Mouse (Mus musculus) heart, embryonic 11.5 days (tissue): Measurements from ENCODE around the gene Hoxa13. TPM values are rescaled to one million over a fixed set of nuclear protein-coding genes. Genes with fewer than 3 reads are reported as not detected.

ENCODE experiments used
- ATAC-seq: fragments of 200-750 bp; cut with Nextera tagmentation; replicated peaks from 2 replicates; pipeline ENCODE4 v1.8.0; 2017; ENCODE audit warnings: moderate library complexity; ENCODE audit not compliant: insufficient number of reproducible peaks, low FRiP score, low TSS enrichment
- H3K27ac ChIP-seq: fragments of 300-500 bp; sonication (generic); 2 replicates; pipeline ENCODE4 v1.5.1; 2014; ENCODE audit warnings: mild to moderate bottlenecking, low read depth, low read length
- H3K27me3 ChIP-seq: fragments of 300-500 bp; sonication (generic); 2 replicates; pipeline ENCODE4 v1.6.1; 2014; ENCODE audit warnings: mild to moderate bottlenecking, low read length, mixed read lengths; ENCODE audit not compliant: control insufficient read depth, insufficient read depth
- H3K36me3 ChIP-seq: fragments of 300-500 bp; sonication (generic); 2 replicates; pipeline ENCODE4 v1.6.1; 2014; ENCODE audit warnings: mild to moderate bottlenecking, low read length, moderate library complexity, mixed read lengths; ENCODE audit not compliant: control insufficient read depth, insufficient read depth
- H3K4me1 ChIP-seq: fragments of 300-500 bp; sonication (generic); 2 replicates; pipeline ENCODE4 v1.6.1; 2014; ENCODE audit warnings: low read length; ENCODE audit not compliant: control insufficient read depth, insufficient read depth
- H3K4me2 ChIP-seq: fragments of 300-500 bp; sonication (generic); 2 replicates; pipeline ENCODE4 v1.6.1; 2014; ENCODE audit warnings: mild to moderate bottlenecking, moderate library complexity
- H3K4me3 ChIP-seq: fragments of 300-500 bp; sonication (generic); 2 replicates; pipeline ENCODE4 v1.5.1; 2014; ENCODE audit warnings: low read depth, low read length
- H3K9ac ChIP-seq: fragments of 300-500 bp; sonication (generic); 2 replicates; pipeline ENCODE4 v1.6.1; 2014; ENCODE audit warnings: mild to moderate bottlenecking, low read depth, low read length, moderate library complexity
- H3K9me3 ChIP-seq: fragments of 300-500 bp; sonication (generic); replicated peaks from 2 replicates; pipeline ENCODE4 v1.6.1; 2016; ENCODE audit warnings: low read length; ENCODE audit not compliant: control insufficient read depth
- WGBS: fragments of 180-500 bp; shearing (Covaris S2); extraction: QIAGEN DNeasy Blood & Tissue Kit; methylation state at CpG from one replicate; pipeline ENCODE4 v1.1.7; 2014; ENCODE audit not compliant: insufficient replicate concordance; 5-methylcytosine and 5-hydroxymethylcytosine counted together
- polyA plus RNA-seq: library from polyadenylated mRNA; unstranded; fragments of >200 nt; fragmentation: Nextera tagmentation; extraction: Ambion mirVana; gene quantifications from 2 replicates; pipeline ENCODE4 v1.2.1, GENCODE M21; 2014

Hoxa13 gene
- polyA plus RNA-seq, 1 experiment from 2014 or later: not detected

DNA sequence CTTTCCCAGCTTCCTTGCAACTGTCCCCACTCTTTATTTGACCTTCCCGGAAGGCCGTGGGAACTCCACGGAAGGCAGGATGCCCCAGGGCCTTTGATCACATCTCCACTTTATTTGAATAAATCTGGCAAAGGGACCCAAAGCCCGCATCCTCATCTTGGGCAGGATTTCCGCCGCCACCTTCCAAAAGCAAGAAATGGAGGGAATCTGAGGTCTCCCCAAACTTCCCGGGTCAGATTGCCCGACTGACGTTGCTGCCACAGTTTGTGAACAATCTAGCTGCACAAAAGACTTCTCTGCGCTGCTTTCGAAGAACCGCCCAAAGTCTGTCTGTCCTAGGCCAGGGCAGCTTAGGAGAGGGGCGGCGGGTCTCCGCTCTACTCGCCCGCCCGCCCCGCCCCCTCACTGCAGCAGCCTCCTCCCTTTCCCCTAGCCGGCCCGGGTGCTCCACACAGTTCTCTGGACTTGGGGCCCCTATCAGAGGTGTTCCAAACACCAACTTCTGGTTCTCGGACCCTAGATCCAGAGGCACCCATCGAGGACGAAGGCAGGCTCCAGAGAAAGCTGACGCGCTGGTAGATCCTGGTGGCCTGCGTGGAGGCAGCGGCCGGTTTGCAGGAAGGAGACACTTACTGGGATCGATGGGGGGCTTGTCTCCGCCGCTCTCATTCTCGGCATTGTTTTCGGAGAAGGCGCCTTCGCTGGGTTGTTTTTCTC lies 35.6 kb downstream of the Hoxa13 start:
- no peak for ATAC-seq
- Histone ChIP-seq H3K27me3 (peaks cover 97% of the 10 kb centered on the region), H3K4me1 (peaks cover 5% of the 10 kb centered on the region; the same call in 1 of the 2 replicates), H3K9ac (no peak overlapping the region), H3K9me3 (no peaks in the 10 kb centered on the region), H3K4me3 (no peak overlapping the region), H3K36me3 (no peaks in the 10 kb centered on the region), H3K4me2 (no peak overlapping the region), H3K27ac (no peak overlapping the region)
- WGBS: under 1% methylated on average over 35 of the region's 36 CpGs

DNA sequence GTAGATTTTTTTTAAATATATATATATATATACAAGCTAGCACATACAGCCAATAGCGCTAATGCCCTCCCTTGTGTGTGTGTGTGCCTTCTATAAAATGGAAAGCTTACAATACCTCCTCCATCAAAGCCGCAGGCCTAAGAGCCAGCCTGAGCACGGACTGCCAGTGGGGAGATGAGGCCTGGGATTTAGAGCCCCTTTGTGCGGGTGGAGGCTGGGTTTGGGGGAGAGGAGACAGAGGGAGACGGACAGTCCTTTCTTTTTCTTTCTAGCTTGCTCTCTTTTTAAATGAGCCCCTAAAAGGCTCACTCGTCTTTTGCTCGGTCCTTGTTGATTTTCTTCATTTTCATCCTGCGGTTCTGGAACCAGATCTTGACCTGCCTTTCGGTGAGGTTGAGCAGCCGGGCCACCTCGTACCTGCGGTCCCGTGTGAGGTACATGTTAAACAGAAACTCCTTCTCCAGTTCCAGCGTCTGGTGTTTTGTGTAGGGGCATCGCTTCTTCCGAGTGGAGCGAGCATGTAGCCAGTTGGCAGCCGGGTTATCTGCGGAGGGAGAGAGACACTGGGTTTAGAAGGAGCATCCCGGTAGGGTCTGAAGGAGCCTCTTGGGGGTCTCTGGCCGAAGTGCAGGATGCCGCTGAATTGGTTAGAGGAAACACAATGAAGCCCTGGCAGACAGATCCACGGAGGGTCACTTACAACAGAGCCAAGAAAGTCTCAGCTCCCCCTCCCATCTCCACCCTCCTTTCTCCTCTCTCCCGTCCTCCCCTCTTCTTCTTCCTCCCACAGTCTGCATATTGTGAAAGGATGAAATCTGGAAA lies 36.5 kb downstream of the Hoxa13 start:
- Histone ChIP-seq H3K9ac (no peak overlapping the region), H3K4me2 (no peak overlapping the region), H3K36me3 (no peaks in the 10 kb centered on the region), H3K4me3 (no peak overlapping the region), H3K27ac (no peak overlapping the region), H3K27me3 (peaks cover 97% of the 10 kb centered on the region), H3K9me3 (no peaks in the 10 kb centered on the region), H3K4me1 (peaks cover 5% of the 10 kb centered on the region; the same call in 1 of the 2 replicates)
- no peak for ATAC-seq
- 3% methylated on average over 24 of the region's 24 CpGs for WGBS

DNA sequence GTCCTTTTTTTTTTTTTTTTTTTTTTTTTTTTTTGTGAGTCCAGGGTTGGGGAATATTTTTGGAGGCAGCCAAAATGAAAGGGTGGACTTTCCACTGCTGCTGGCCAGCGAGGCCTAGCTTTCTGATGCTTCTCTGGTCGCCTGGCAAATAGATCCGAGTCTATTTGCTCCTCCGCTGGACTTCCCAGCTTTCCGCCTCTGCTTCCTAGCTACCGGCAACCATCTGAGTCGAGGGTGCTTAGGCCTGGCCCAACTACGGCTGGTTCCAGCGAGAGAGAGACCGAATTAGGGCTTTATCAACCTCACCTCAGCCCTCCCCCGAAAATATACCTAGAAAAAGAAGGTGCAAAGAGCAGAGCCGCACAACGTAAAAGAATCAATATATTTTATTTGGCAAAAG lies 38.0 kb downstream of the Hoxa13 start:
- peaks cover 5% of the 10 kb centered on the region; the same call in 1 of the 2 replicates for H3K4me1 ChIP-seq
- no peak overlapping the region for H3K4me2 ChIP-seq
- WGBS: 13% methylated on average over 13 of the region's 13 CpGs

DNA sequence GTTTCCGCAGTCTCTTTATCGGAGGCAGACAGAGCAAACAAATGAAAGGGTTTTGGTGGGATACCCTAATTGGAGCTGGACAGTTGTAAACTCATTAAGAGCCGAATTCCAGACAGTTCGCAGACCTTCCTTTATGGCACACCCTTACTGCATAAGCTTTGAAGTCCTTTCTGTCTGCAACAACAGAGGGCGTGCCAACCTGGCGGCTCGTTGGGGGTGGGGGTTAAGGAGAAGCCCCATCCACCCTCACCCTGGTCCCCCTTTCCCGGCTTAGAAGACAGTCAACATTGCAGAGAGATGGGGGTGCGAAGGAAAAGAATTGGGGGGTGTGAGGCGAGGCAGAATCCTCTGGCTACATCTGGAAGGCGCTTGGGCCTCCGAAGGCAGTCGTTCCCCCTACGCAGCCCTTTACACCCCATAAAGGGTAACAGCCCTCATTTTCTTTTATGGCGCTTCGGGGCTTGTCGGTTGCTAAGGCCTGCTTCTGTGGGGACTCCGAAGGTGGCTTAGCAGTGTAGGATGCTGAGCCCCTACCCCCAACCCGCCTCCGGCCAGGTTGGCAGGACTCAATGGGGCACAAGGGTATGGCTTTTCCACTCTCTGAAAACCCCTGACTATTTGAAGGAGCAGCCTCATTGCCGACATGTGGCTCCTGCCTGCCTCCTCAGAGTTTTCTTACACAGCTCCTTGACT lies 38.5 kb downstream of the Hoxa13 start:
- Histone ChIP-seq H3K36me3 (no peaks in the 10 kb centered on the region), H3K9ac (no peak overlapping the region), H3K4me1 (peaks cover 5% of the 10 kb centered on the region; the same call in 1 of the 2 replicates), H3K9me3 (no peaks in the 10 kb centered on the region), H3K27me3 (peaks cover 100% of the 10 kb centered on the region), H3K4me2 (peak overlapping the region; percentile 89), H3K4me3 (peak overlapping the region; percentile 57), H3K27ac (no peak overlapping the region)
- WGBS: 8% methylated on average over 21 of the region's 21 CpGs
- ATAC-seq: no peak

More for the DNA sequence above, 38.0 kb downstream of the Hoxa13 start:
- no peak for ATAC-seq
- H3K36me3 ChIP-seq: no peaks in the 10 kb centered on the region
- H3K9ac ChIP-seq: no peak overlapping the region
- H3K27me3 ChIP-seq: peaks cover 100% of the 10 kb centered on the region
- H3K4me3 ChIP-seq: no peak overlapping the region
- no peak overlapping the region for H3K27ac ChIP-seq
- no peaks in the 10 kb centered on the region for H3K9me3 ChIP-seq

DNA sequence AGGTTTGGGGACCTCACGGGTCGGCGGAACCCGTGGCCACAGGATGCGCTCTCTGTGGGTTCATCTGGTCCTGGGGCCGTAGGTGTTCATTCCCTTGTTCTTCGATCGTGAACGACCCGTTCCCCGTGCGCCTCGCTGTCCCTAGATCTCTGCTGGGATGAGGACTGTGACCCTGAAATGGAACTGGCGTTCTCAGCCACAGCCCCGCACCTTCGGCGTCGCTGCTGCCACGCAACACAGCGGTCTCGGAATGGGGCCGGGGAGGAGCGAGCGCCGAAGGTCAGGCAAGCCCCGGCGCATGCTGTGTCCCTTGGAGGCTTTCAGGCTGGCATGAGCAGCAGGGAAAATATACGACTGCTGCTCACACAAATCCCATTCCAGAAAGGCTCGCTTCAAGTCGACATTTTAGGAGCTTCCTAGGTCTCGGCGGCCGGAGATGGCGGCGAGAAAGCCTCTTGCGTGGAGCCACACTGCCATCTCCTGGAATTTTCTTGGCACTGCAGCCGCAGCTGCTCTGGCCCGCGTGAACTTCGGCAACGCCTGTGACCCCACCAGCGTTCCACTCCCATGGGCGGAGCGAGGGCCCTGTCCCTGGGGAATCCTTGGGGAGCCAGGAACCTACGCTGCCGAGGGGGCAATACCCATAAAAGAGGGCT lies 39.2 kb downstream of the Hoxa13 start, which contains the start of gene Hoxa7:
Hoxa7 (minus strand) TSS at position 518 of the 656 bp plus-strand sequence.
- 2% methylated on average over 46 of the region's 46 CpGs for WGBS
- Histone ChIP-seq H3K9me3 (no peaks in the 10 kb centered on the region), H3K9ac (no peak within 1 kb of the TSS), H3K27me3 (peaks cover 100% of the 10 kb centered on the region), H3K36me3 (no peaks in the 10 kb centered on the region), H3K27ac (no peak within 1 kb of the TSS), H3K4me2 (peak within 1 kb of the TSS; percentile 89), H3K4me3 (peak within 1 kb of the TSS; percentile 57), H3K4me1 (peaks cover 9% of the 10 kb centered on the region; the same call in 1 of the 2 replicates)
- ATAC-seq: 0 out of 2 replicates have a peak, but pooled peaks have one; percentile 7

DNA sequence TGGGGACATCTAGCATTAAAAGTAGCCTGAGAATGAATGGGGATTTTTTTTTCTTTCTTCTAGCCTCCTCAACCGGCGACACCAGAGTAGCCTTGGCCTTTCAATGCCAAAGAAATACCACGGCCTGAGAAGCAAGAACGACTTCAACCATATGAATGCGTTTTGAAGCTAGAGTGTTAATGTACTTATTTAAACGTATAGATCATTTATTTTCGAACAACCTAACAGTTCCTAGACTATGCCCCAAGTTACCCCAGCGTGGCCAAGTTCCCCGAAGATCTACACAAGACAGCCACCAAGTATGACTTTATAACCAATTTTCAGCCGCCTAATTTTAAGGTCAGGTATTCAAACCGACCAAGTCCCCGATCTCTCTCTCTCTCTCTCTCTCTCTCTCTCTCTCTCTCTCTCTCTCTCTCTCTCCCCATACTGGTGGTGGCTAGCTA lies 39.8 kb downstream of the Hoxa13 start:
- Histone ChIP-seq H3K9me3 (no peaks in the 10 kb centered on the region), H3K27ac (no peak overlapping the region), H3K9ac (no peak overlapping the region), H3K27me3 (peaks cover 100% of the 10 kb centered on the region), H3K36me3 (no peaks in the 10 kb centered on the region), H3K4me2 (peak overlapping the region; percentile 89), H3K4me3 (peak overlapping the region; percentile 57), H3K4me1 (peaks cover 7% of the 10 kb centered on the region; the same call in 1 of the 2 replicates)
- no peak for ATAC-seq
- WGBS: 6% methylated on average over 12 of the region's 12 CpGs

DNA sequence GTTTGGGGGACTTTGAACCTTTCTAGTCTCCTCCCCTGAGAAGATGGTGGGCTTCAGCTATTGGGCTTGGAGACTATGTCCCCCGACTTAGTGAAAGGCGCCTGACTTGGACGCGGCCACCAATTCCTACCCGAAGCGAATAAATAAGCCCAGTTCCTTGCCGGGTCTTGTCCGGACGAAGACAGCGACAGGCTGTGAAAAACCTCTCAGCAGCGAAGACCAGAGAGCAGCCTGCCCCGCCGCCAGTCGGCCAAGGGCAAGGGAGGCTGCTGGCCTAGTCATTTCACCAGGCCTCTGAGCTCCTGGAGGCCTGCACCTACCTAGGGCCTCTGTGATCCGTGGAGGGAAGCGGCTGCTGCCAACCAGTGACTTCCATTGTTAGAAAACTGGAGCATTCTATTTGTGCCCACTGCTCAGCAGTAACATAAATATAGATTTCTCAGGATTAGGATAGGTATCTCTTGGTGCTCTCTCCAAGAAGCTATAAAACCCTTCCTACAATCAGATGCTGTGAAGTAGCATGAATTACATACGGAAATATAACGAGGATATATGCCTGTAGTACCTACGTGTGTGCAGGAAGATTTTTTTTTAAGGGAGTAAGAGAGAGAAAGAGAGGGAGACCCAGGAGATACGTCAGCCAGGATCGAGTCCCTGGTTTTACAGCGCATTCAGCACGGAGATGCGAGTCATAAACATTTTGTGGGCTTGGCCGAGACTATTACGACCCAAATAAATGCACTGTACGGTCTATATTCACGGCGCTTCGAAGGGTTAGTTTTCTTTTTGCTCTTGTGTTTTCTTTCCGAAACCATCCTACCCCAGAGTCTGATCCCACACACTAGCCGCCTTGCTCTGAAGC lies 40.4 kb downstream of the Hoxa13 start:
- no peak for ATAC-seq
- no peak overlapping the region for H3K27ac ChIP-seq
- no peaks in the 10 kb centered on the region for H3K9me3 ChIP-seq
- 14% methylated on average over 32 of the region's 32 CpGs for WGBS
- no peak overlapping the region for H3K4me2 ChIP-seq
- 0 out of 2 replicates have a peak, but pooled peaks cover 4% of the 10 kb centered on the region for H3K4me1 ChIP-seq
- H3K36me3 ChIP-seq: no peaks in the 10 kb centered on the region
- H3K4me3 ChIP-seq: no peak overlapping the region
- H3K9ac ChIP-seq: no peak overlapping the region
- peaks cover 100% of the 10 kb centered on the region for H3K27me3 ChIP-seq
